Mouse (Mus musculus) limb, embryonic 11.5 days (tissue): ENCODE measurements around the gene Rho. TPM values are rescaled to one million over a fixed set of nuclear protein-coding genes. Genes with fewer than 3 reads are reported as not detected.

Experiments used
- ATAC-seq: fragments of 200-750 bp; cut with Nextera tagmentation; 2 replicates; pipeline ENCODE4 v1.8.0; 2017; ENCODE audit warnings: low read depth; ENCODE audit not compliant: insufficient number of reproducible peaks, low FRiP score, low TSS enrichment
- DNase-seq: peaks from one replicate; pipeline ENCODE4 v3.0.0-alpha.2; 2015; ENCODE audit warnings: low spot score
- H3K27ac ChIP-seq: fragments of 300-500 bp; sonication (generic); replicated peaks from 2 replicates; pipeline ENCODE4 v1.5.1; 2014; ENCODE audit warnings: low read depth, mild to moderate bottlenecking, low read length
- H3K27me3 ChIP-seq: fragments of 300-500 bp; sonication (generic); 2 replicates; pipeline ENCODE4 v1.6.1; 2014; ENCODE audit warnings: mild to moderate bottlenecking, low read length, mixed read lengths; ENCODE audit not compliant: control insufficient read depth, insufficient read depth
- H3K36me3 ChIP-seq: fragments of 300-500 bp; sonication (generic); 2 replicates; pipeline ENCODE4 v1.6.1; 2014; ENCODE audit warnings: mild to moderate bottlenecking, low read length, moderate library complexity, mixed read lengths; ENCODE audit not compliant: control insufficient read depth, insufficient read depth
- H3K4me1 ChIP-seq: fragments of 300-500 bp; sonication (generic); 2 replicates; pipeline ENCODE4 v1.6.1; 2014; ENCODE audit warnings: low read length, mixed read lengths; ENCODE audit not compliant: control insufficient read depth, insufficient read depth
- H3K4me2 ChIP-seq: fragments of 300-500 bp; sonication (generic); 2 replicates; pipeline ENCODE4 v1.6.1; 2014; ENCODE audit warnings: low read depth, mild to moderate bottlenecking, moderate library complexity; ENCODE audit not compliant: severe bottlenecking
- H3K4me3 ChIP-seq: fragments of 300-500 bp; sonication (generic); 2 replicates; pipeline ENCODE4 v1.5.1; 2014; ENCODE audit warnings: low read depth, low read length
- H3K9ac ChIP-seq: fragments of 300-500 bp; sonication (generic); 2 replicates; pipeline ENCODE4 v1.6.1; 2014; ENCODE audit warnings: mild to moderate bottlenecking, low read length
- H3K9me3 ChIP-seq: fragments of 300-500 bp; sonication (generic); 2 replicates; pipeline ENCODE4 v1.6.1; 2016; ENCODE audit warnings: low read length; ENCODE audit not compliant: control insufficient read depth
- WGBS: fragments of 180-500 bp; shearing (Covaris S2); extraction: QIAGEN DNeasy Blood & Tissue Kit; methylation state at CpG from one replicate; pipeline ENCODE4 v1.1.7; 2014; 5-methylcytosine and 5-hydroxymethylcytosine counted together
- polyA plus RNA-seq: library from polyadenylated mRNA; unstranded; fragments of >200 nt; fragmentation: Nextera tagmentation; extraction: Ambion mirVana; gene quantifications from 2 replicates; pipeline ENCODE4 v1.2.1, GENCODE M21; 2014

The Rho gene
- polyA plus RNA-seq, 1 experiment from 2014 or later, result 0.03 TPM

- Histone ChIP-seq H3K36me3 (no peaks in the 10 kb centered on the region), H3K27me3 (peaks cover 25% of the 10 kb centered on the region), H3K9ac (no peak overlapping the region), H3K4me3 (no peak overlapping the region), H3K4me1 (peaks cover 46% of the 10 kb centered on the region), H3K9me3 (no peaks in the 10 kb centered on the region), H3K27ac (no peak overlapping the region), H3K4me2 (0 out of 2 replicates have a peak overlapping the region, but pooled peaks have one; percentile 4)
- no peak for DNase-seq
- no peak for ATAC-seq
- WGBS, result 80% methylated on average over 4 of the region's 4 CpGs
These were observed 58.1 kb downstream of the Rho start for GRCm38 (mm10) chr6:115989607-115990006.

Other genes with a start within 250 kb of the Rho start
- 2.2 and 2.6 TPM in 2 replicates for gene Tmem40, start 169.3 kb upstream of the Rho start, polyA plus RNA-seq
- 58.4 and 64.3 TPM in 2 replicates for gene Cand2, start 157.2 kb upstream of the Rho start, polyA plus RNA-seq
- 2,129 and 2,157 TPM in 2 replicates for gene Rpl32, start 123.0 kb upstream of the Rho start, polyA plus RNA-seq
- gene Efcab12, start 93.3 kb upstream of the Rho start, polyA plus RNA-seq, result 0.40 and 0.72 TPM in 2 replicates
- gene Mbd4, start 78.4 kb upstream of the Rho start, polyA plus RNA-seq, result 32.5 and 34.6 TPM in 2 replicates
- gene Ift122, start 78.3 kb upstream of the Rho start, polyA plus RNA-seq, result 29.4 and 32.8 TPM in 2 replicates
- not detected in 2 replicates for gene H1foo, start 13.2 kb downstream of the Rho start, polyA plus RNA-seq
- gene Plxnd1, start 63.3 kb downstream of the Rho start, polyA plus RNA-seq, result 19.6 and 26.5 TPM in 2 replicates